Mouse (Mus musculus) embryonic facial prominence, embryonic 11.5 days (tissue): ENCODE measurements at regions not wholly inside any gene's neighbourhood (a gene's known extent, or its start where the extent isn't known, plus 50 kb on each side); places are given as distances from the start of the nearest gene placed in this dataset.

Experiments
- ATAC-seq: fragments of 200-750 bp; cut with Nextera tagmentation; replicated peaks from 2 replicates; pipeline ENCODE4 v1.8.0; 2017; ENCODE audit warnings: low read depth; ENCODE audit not compliant: insufficient number of reproducible peaks, low FRiP score, low TSS enrichment
- DNase-seq: peaks from one replicate; pipeline ENCODE4 v3.0.0-alpha.2; 2015; ENCODE audit warnings: low spot score
- H3K27ac ChIP-seq: fragments of 300-500 bp; sonication (generic); replicated peaks from 2 replicates; pipeline ENCODE4 v1.5.1; 2014; ENCODE audit warnings: mild to moderate bottlenecking, low read depth, low read length, control low read depth
- H3K27me3 ChIP-seq: fragments of 300-500 bp; sonication (generic); 2 replicates; pipeline ENCODE4 v1.6.1; 2014; ENCODE audit warnings: mild to moderate bottlenecking, low read length, moderate library complexity, mixed read lengths; ENCODE audit not compliant: control insufficient read depth, insufficient read depth
- H3K36me3 ChIP-seq: fragments of 300-500 bp; sonication (generic); replicated peaks from 2 replicates; pipeline ENCODE4 v1.6.1; 2014; ENCODE audit warnings: low read depth, mild to moderate bottlenecking, low read length, moderate library complexity, mixed read lengths; ENCODE audit not compliant: control insufficient read depth, insufficient read depth
- H3K4me1 ChIP-seq: fragments of 300-500 bp; sonication (generic); 2 replicates; pipeline ENCODE4 v1.6.1; 2014; ENCODE audit warnings: low read length, mixed read lengths; ENCODE audit not compliant: control insufficient read depth, insufficient read depth
- H3K4me2 ChIP-seq: fragments of 300-500 bp; sonication (generic); 2 replicates; pipeline ENCODE4 v1.6.1; 2014; ENCODE audit warnings: low read depth, mild to moderate bottlenecking, control low read depth, low read length, moderate library complexity
- H3K4me3 ChIP-seq: fragments of 300-500 bp; sonication (generic); 2 replicates; pipeline ENCODE4 v1.5.1; 2014; ENCODE audit warnings: low read depth, low read length, control low read depth
- H3K9ac ChIP-seq: fragments of 300-500 bp; sonication (generic); replicated peaks from 2 replicates; pipeline ENCODE4 v1.6.1; 2014; ENCODE audit warnings: mild to moderate bottlenecking, control low read depth, low read length
- H3K9me3 ChIP-seq: fragments of 300-500 bp; sonication (generic); replicated peaks from 2 replicates; pipeline ENCODE4 v1.6.1; 2016; ENCODE audit warnings: mild to moderate bottlenecking, low read length, inconsistent platforms, mixed read lengths; ENCODE audit not compliant: control insufficient read depth
- WGBS: fragments of 180-500 bp; shearing (Covaris S2); extraction: QIAGEN DNeasy Blood & Tissue Kit; methylation state at CpG from one replicate; pipeline ENCODE4 v1.1.7; 2014; 5-methylcytosine and 5-hydroxymethylcytosine counted together

GRCm38 (mm10) chr1:41275271-41275624, 469.8 kb downstream of the Tmem182 start:
- Histone ChIP-seq H3K27ac (no peak overlapping the region), H3K9ac (no peak overlapping the region), H3K4me2 (peak overlapping the region; percentile 26), H3K36me3 (no peaks in the 10 kb centered on the region), H3K27me3 (no peaks in the 10 kb centered on the region), H3K9me3 (no peaks in the 10 kb centered on the region), H3K4me3 (no peak overlapping the region), H3K4me1 (no peaks in the 10 kb centered on the region; the same call in 1 of the 2 replicates)
- ATAC-seq (no peak), DNase-seq (peak; percentile 66)
- WGBS, result 4% methylated on average over 8 of the region's 8 CpGs

- DNase-seq (no peak), ATAC-seq (no peak)
- 16% methylated on average over 6 of the region's 6 CpGs for WGBS
- Histone ChIP-seq H3K4me1 (no peaks in the 10 kb centered on the region; the same call in 1 of the 2 replicates), H3K27me3 (no peaks in the 10 kb centered on the region), H3K4me3 (no peak overlapping the region), H3K27ac (no peak overlapping the region), H3K9ac (no peak overlapping the region), H3K4me2 (no peak overlapping the region), H3K36me3 (no peaks in the 10 kb centered on the region), H3K9me3 (no peaks in the 10 kb centered on the region)
Measured at GRCm38 (mm10) chr1:41275642-41276041, 470.2 kb downstream of the Tmem182 start.

GRCm38 (mm10) chr1:41276303-41276702, 470.9 kb downstream of the Tmem182 start:
- WGBS, result 24% methylated on average over 6 of the region's 6 CpGs
- Histone ChIP-seq H3K9me3 (no peaks in the 10 kb centered on the region), H3K4me3 (no peak overlapping the region), H3K9ac (no peak overlapping the region), H3K27ac (no peak overlapping the region), H3K4me1 (no peaks in the 10 kb centered on the region; the same call in 1 of the 2 replicates), H3K27me3 (no peaks in the 10 kb centered on the region), H3K36me3 (no peaks in the 10 kb centered on the region), H3K4me2 (no peak overlapping the region)
- DNase-seq (peak; percentile 46), ATAC-seq (no peak)

- Histone ChIP-seq H3K4me2 (no peak overlapping the region), H3K36me3 (no peaks in the 10 kb centered on the region), H3K9me3 (no peaks in the 10 kb centered on the region), H3K27me3 (no peaks in the 10 kb centered on the region), H3K27ac (no peak overlapping the region), H3K9ac (no peak overlapping the region), H3K4me1 (no peaks in the 10 kb centered on the region), H3K4me3 (no peak overlapping the region)
- DNase-seq (no peak), ATAC-seq (no peak)
- WGBS, result 81% methylated on average over 9 of the region's 9 CpGs
Measured at GRCm38 (mm10) chr1:41285221-41285620, 479.8 kb downstream of the Tmem182 start.

GRCm38 (mm10) chr1:41286221-41286620, 480.8 kb downstream of the Tmem182 start:
- Histone ChIP-seq H3K27me3 (no peaks in the 10 kb centered on the region), H3K4me2 (no peak overlapping the region), H3K27ac (no peak overlapping the region), H3K9ac (no peak overlapping the region), H3K36me3 (no peaks in the 10 kb centered on the region), H3K4me1 (no peaks in the 10 kb centered on the region), H3K4me3 (no peak overlapping the region), H3K9me3 (no peaks in the 10 kb centered on the region)
- DNase-seq (no peak), ATAC-seq (no peak)
- WGBS, result 92% methylated on average over 9 of the region's 9 CpGs

GRCm38 (mm10) chr1:41326861-41327480, 521.6 kb downstream of the Tmem182 start:
- Histone ChIP-seq H3K27ac (no peak overlapping the region), H3K9me3 (no peaks in the 10 kb centered on the region), H3K4me3 (no peak overlapping the region), H3K36me3 (no peaks in the 10 kb centered on the region), H3K4me1 (no peaks in the 10 kb centered on the region), H3K27me3 (no peaks in the 10 kb centered on the region), H3K9ac (no peak overlapping the region), H3K4me2 (no peak overlapping the region)
- 19% methylated on average over 3 of the region's 3 CpGs for WGBS
- no peak for ATAC-seq
- DNase-seq, result peak; percentile 61

- no peak overlapping the region for H3K4me2 ChIP-seq
- 48% methylated on average over 16 of the region's 16 CpGs for WGBS
- no peak for DNase-seq
- no peaks in the 10 kb centered on the region for H3K9me3 ChIP-seq
- no peak overlapping the region for H3K27ac ChIP-seq
- no peak overlapping the region for H3K4me3 ChIP-seq
- H3K4me1 ChIP-seq, result no peaks in the 10 kb centered on the region
- H3K36me3 ChIP-seq, result no peaks in the 10 kb centered on the region
- no peak for ATAC-seq
- no peak overlapping the region for H3K9ac ChIP-seq
- H3K27me3 ChIP-seq, result no peaks in the 10 kb centered on the region
Measured at GRCm38 (mm10) chr1:41349798-41350758, 544.7 kb downstream of the Tmem182 start.

GRCm38 (mm10) chr1:41359061-41359460, 553.7 kb downstream of the Tmem182 start:
- peak; percentile 73 for DNase-seq
- H3K36me3 ChIP-seq, result no peaks in the 10 kb centered on the region
- ATAC-seq, result no peak; the same call in 1 of the 2 replicates
- H3K4me3 ChIP-seq, result no peak overlapping the region
- WGBS, result 8% methylated on average over 4 of the region's 4 CpGs
- no peaks in the 10 kb centered on the region for H3K27me3 ChIP-seq
- no peak overlapping the region for H3K4me2 ChIP-seq
- no peak overlapping the region for H3K9ac ChIP-seq
- H3K9me3 ChIP-seq, result no peaks in the 10 kb centered on the region
- no peak overlapping the region for H3K27ac ChIP-seq
- H3K4me1 ChIP-seq, result no peaks in the 10 kb centered on the region; the same call in 1 of the 2 replicates
